Mouse (Mus musculus): ENCODE measurements around the gene Hfe. TPM values are rescaled to one million over a fixed set of nuclear protein-coding genes. Genes with fewer than 3 reads are reported as not detected.
A peak's percentile ranks its signal among the peaks of the same experiment; 100 is the strongest.
"Not testable (repeated sequence)": the region's sequence is repeated elsewhere in the genome, so short reads cannot be mapped to it uniquely, and the experiment has no call there.

Hfe gene
- polyA plus RNA-seq, 1 experiment from 2014 or later: 16.8 TPM

GRCm38 (mm10) chr13:23689459-23689858 lies 21.2 kb downstream of the Hfe start:
- Histone ChIP-seq H3K4me2 (ENCODE audit: low read length) (no peak overlapping the region), H3K4me3 (replicated peaks; ENCODE audit: low read depth, low read length) (no peak overlapping the region), H3K4me1 (replicated peaks; ENCODE audit: insufficient read depth, low read length) (no peaks in the 10 kb centered on the region), H3K9ac (ENCODE audit: low read depth, low read length) (no peak overlapping the region), H3K9me3 (replicated peaks; ENCODE audit: low read length) (no peaks in the 10 kb centered on the region), H3K27me3 (ENCODE audit: insufficient read depth, low read length) (no peaks in the 10 kb centered on the region), H3K27ac (no peak overlapping the region), H3K36me3 (ENCODE audit: insufficient read depth, low read length) (no peaks in the 10 kb centered on the region)
- 77% methylated on average over 2 of the region's 2 CpGs for WGBS
- no peak for ATAC-seq (replicated peaks; ENCODE audit: low FRiP score, low read depth)
- DNase-seq (ENCODE audit: low spot score): no peak
- TF ChIP-seq CTCF (IDR thresholded peaks at IDR 0.05; ENCODE audit: low read depth): no peak

- Histone ChIP-seq H3K9ac (ENCODE audit: low read depth, low read length) (no peak overlapping the region), H3K9me3 (replicated peaks; ENCODE audit: low read length) (no peaks in the 10 kb centered on the region), H3K27me3 (ENCODE audit: insufficient read depth, low read length) (no peaks in the 10 kb centered on the region), H3K27ac (no peak overlapping the region), H3K4me2 (ENCODE audit: low read length) (no peak overlapping the region), H3K36me3 (ENCODE audit: insufficient read depth, low read length) (no peaks in the 10 kb centered on the region), H3K4me3 (replicated peaks; ENCODE audit: low read depth, low read length) (no peak overlapping the region), H3K4me1 (replicated peaks; ENCODE audit: insufficient read depth, low read length) (no peaks in the 10 kb centered on the region)
- WGBS: 93% methylated on average over 2 of the region's 2 CpGs
- no peak for ATAC-seq (replicated peaks; ENCODE audit: low FRiP score, low read depth)
- no peak for DNase-seq (ENCODE audit: low spot score)
- no peak for TF ChIP-seq CTCF (IDR thresholded peaks at IDR 0.05; ENCODE audit: low read depth)
These were observed 21.7 kb downstream of the Hfe start for GRCm38 (mm10) chr13:23688956-23689355.

GRCm38 (mm10) chr13:23687907-23688306 lies 22.7 kb downstream of the Hfe start:
- Histone ChIP-seq H3K36me3 (ENCODE audit: insufficient read depth, low read length) (no peaks in the 10 kb centered on the region), H3K9me3 (replicated peaks; ENCODE audit: low read length) (no peaks in the 10 kb centered on the region), H3K4me3 (replicated peaks; ENCODE audit: low read depth, low read length) (no peak overlapping the region), H3K27me3 (ENCODE audit: insufficient read depth, low read length) (no peaks in the 10 kb centered on the region), H3K4me2 (ENCODE audit: low read length) (no peak overlapping the region), H3K27ac (no peak overlapping the region), H3K9ac (ENCODE audit: low read depth, low read length) (no peak overlapping the region), H3K4me1 (replicated peaks; ENCODE audit: insufficient read depth, low read length) (0 out of 2 replicates have a peak, but pooled peaks cover 3% of the 10 kb centered on the region)
- TF ChIP-seq CTCF (IDR thresholded peaks at IDR 0.05; ENCODE audit: low read depth): no peak
- 82% methylated on average over 7 of the region's 7 CpGs for WGBS
- ATAC-seq (replicated peaks; ENCODE audit: low FRiP score, low read depth) (no peak), DNase-seq (ENCODE audit: low spot score) (no peak)

- H3K27me3 ChIP-seq (ENCODE audit: insufficient read depth, low read length): no peaks in the 10 kb centered on the region
- TF ChIP-seq CTCF (IDR thresholded peaks at IDR 0.05; ENCODE audit: low read depth): no peak
- H3K27ac ChIP-seq: no peak overlapping the region
- no peak overlapping the region for H3K9ac ChIP-seq (ENCODE audit: low read depth, low read length)
- H3K4me3 ChIP-seq (replicated peaks; ENCODE audit: low read depth, low read length): no peak overlapping the region
- ATAC-seq (replicated peaks; ENCODE audit: low FRiP score, low read depth) (no peak), DNase-seq (ENCODE audit: low spot score) (no peak)
- peak overlapping the region; percentile 13; the same call in 1 of the 2 replicates for H3K4me2 ChIP-seq (ENCODE audit: low read length)
- H3K9me3 ChIP-seq (replicated peaks; ENCODE audit: low read length): no peaks in the 10 kb centered on the region
- no peaks in the 10 kb centered on the region for H3K36me3 ChIP-seq (ENCODE audit: insufficient read depth, low read length)
- 76% methylated on average over 4 of the region's 4 CpGs for WGBS
- 0 out of 2 replicates have a peak, but pooled peaks cover 5% of the 10 kb centered on the region for H3K4me1 ChIP-seq (replicated peaks; ENCODE audit: insufficient read depth, low read length)
These were observed 23.5 kb downstream of the Hfe start for GRCm38 (mm10) chr13:23687181-23687580.

DNA sequence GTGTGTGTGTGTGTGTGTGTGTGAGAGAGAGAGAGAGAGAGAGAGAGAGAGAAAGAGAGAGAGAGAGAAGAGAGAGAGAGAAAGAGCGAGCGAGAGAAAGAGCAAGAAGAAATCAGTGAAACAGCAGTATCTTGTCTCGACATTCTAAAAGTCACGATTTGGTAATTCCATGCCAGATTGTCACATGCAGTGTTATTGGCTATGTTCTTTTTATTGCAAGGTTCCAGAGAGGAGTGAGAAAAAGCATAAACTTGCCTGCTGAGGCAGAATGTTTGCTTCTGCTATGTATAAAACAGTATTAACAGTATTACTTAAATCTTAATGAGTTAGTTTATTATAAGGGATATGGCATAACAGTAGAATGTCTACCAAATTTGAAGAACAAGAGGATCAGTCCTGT lies 24.7 kb downstream of the Hfe start:
- peak overlapping the region; percentile 98; the same call in 1 of the 2 replicates for H3K27ac ChIP-seq
- H3K9me3 ChIP-seq (replicated peaks; ENCODE audit: low read length): no peaks in the 10 kb centered on the region
- peak overlapping the region; percentile 82; the same call in 1 of the 2 replicates for H3K9ac ChIP-seq (ENCODE audit: low read depth, low read length)
- H3K27me3 ChIP-seq (ENCODE audit: insufficient read depth, low read length): no peaks in the 10 kb centered on the region
- no peaks in the 10 kb centered on the region for H3K36me3 ChIP-seq (ENCODE audit: insufficient read depth, low read length)
- TF ChIP-seq CTCF (IDR thresholded peaks at IDR 0.05; ENCODE audit: low read depth): no peak
- peak overlapping the region; percentile 39 for H3K4me3 ChIP-seq (replicated peaks; ENCODE audit: low read depth, low read length)
- DNase-seq (ENCODE audit: low spot score) (peak; percentile 66), ATAC-seq (replicated peaks; ENCODE audit: low FRiP score, low read depth) (no peak)
- 0 out of 2 replicates have a peak, but pooled peaks cover 5% of the 10 kb centered on the region for H3K4me1 ChIP-seq (replicated peaks; ENCODE audit: insufficient read depth, low read length)
- H3K4me2 ChIP-seq (ENCODE audit: low read length): peak overlapping the region; percentile 63
- WGBS: 14% methylated on average over 4 of the region's 4 CpGs

GRCm38 (mm10) chr13:23685121-23685861 lies 25.4 kb downstream of the Hfe start:
- under 1% methylated on average over 15 of the region's 15 CpGs for WGBS
- peak overlapping the region; percentile 98 for H3K27ac ChIP-seq
- H3K9me3 ChIP-seq (replicated peaks; ENCODE audit: low read length): no peaks in the 10 kb centered on the region
- H3K36me3 ChIP-seq (ENCODE audit: insufficient read depth, low read length): no peaks in the 10 kb centered on the region
- ATAC-seq (replicated peaks; ENCODE audit: low FRiP score, low read depth) (no peak), DNase-seq (ENCODE audit: low spot score) (peak; percentile 82)
- peak overlapping the region; percentile 82 for H3K9ac ChIP-seq (ENCODE audit: low read depth, low read length)
- 0 out of 2 replicates have a peak, but pooled peaks cover 5% of the 10 kb centered on the region for H3K4me1 ChIP-seq (replicated peaks; ENCODE audit: insufficient read depth, low read length)
- H3K27me3 ChIP-seq (ENCODE audit: insufficient read depth, low read length): no peaks in the 10 kb centered on the region
- H3K4me3 ChIP-seq (replicated peaks; ENCODE audit: low read depth, low read length): peak overlapping the region; percentile 39
- peak overlapping the region; percentile 63 for H3K4me2 ChIP-seq (ENCODE audit: low read length)
- no peak for TF ChIP-seq CTCF (IDR thresholded peaks at IDR 0.05; ENCODE audit: low read depth)

DNA sequence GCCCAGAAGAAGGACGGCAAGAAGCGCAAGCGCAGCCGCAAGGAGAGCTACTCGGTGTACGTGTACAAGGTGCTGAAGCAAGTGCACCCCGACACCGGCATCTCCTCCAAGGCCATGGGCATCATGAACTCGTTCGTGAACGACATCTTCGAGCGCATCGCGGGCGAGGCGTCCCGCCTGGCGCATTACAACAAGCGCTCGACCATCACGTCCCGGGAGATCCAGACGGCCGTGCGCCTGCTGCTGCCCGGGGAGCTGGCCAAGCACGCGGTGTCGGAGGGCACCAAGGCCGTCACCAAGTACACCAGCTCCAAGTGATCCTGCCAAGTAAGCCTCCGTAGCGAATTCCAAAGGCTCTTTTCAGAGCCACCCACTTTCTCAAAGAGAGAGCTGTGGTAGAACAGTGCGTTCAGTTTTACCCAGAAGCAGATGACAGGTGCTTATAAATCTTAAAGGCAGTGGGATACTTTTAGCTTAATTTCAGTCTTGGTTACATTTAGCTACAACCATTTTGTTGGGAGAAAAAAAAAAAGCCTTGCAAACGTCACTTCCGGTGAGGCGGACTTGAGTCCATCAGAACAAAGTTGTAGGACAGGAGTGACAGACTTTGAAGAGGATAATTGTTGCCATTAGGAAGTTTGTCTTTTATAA lies 26.2 kb downstream of the Hfe start:
- peak overlapping the region; percentile 39 for H3K4me3 ChIP-seq (replicated peaks; ENCODE audit: low read depth, low read length)
- ATAC-seq (replicated peaks; ENCODE audit: low FRiP score, low read depth): peak; percentile 19; the same call in 1 of the 2 replicates

More for the DNA sequence above, 26.2 kb downstream of the Hfe start:
- H3K27me3 ChIP-seq (ENCODE audit: insufficient read depth, low read length); H3K4me1 ChIP-seq (replicated peaks; ENCODE audit: insufficient read depth, low read length); H3K9me3 ChIP-seq (replicated peaks; ENCODE audit: low read length); H3K36me3 ChIP-seq (ENCODE audit: insufficient read depth, low read length): not testable (repeated sequence)
- H3K27ac ChIP-seq: peak overlapping the region; percentile 98
- 0% methylated on average over 11 of the region's 37 CpGs for WGBS
- peak overlapping the region; percentile 63 for H3K4me2 ChIP-seq (ENCODE audit: low read length)
- H3K9ac ChIP-seq (ENCODE audit: low read depth, low read length): peak overlapping the region; percentile 82
- DNase-seq (ENCODE audit: low spot score): peak; percentile 93
